Mouse (Mus musculus): Measurements from ENCODE around the gene Aoc2.
"Not testable (repeated sequence)": the region's sequence is repeated elsewhere in the genome, so short reads cannot be mapped to it uniquely, and the experiment has no call there.

Gene Aoc2

DNA sequence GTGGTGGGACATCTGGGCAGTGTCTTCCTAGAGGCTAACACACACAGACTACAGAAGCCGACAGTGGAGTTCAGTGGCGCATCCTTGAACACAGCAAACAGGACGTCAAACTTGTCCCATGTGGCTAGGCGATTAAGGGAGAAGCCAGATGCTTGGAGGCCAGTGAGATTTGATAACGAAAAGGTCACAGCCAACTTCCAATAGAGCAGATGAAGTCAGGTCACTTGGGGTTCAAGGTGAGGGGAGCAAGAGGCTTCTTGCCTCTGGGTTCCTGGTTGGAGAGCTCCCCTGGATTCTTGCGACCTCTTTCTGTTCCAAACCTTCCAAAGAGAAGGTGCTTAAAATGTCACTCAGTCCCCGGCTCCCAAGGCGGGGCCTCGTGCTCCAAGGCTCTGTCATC, 34.9 kb downstream of the Aoc2 start:
- POLR2A ChIA-PET, result interaction anchor here in 2 of 4 experiments (0.6 to 1.6 kb wide), 4 partner anchors 21 to 290 kb away, joined by 3 to 6 read pairs (median 4); partner anchors contain the start of genes Naglu (in 1 of the 2) and Rpl27 (in 1 of the 2)
- CTCF ChIA-PET, result interaction anchor here in 1 of 4 experiments (0.6 to 1.4 kb wide), 2 partner anchors 13 to 25 kb away, joined by 3 read pairs; no protein-coding TSS in a partner anchor

DNA sequence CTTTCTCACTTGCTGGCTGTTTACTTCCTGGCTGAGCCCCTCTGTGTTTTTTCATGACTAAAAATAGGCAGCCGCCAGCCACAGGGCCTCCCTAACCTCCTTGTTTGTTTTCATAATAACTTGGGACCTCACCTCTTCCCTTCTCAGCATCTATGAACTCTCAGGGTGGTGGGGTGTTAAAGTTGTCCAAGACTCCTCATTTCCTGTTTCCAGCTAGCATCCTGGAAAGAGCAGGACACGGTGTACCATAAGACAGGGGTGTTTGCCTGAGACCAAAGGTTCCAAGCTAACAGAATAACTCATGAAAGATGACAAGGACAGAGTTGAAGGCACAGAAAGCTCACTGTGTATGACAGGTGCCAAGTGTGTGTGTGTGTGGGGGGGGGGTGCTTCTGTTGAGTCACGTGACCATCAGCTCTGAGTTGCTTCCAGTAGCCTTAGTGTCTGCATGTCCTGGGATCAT, 35.8 kb downstream of the Aoc2 start:
- ChIA-PET POLR2A (interaction anchor here in 1 of 4 experiments (1.6 kb wide), 1 partner anchor 81 kb away, joined by 6 read pairs; the partner anchor contains the start of gene Rpl27), CTCF (no interaction called here)

DNA sequence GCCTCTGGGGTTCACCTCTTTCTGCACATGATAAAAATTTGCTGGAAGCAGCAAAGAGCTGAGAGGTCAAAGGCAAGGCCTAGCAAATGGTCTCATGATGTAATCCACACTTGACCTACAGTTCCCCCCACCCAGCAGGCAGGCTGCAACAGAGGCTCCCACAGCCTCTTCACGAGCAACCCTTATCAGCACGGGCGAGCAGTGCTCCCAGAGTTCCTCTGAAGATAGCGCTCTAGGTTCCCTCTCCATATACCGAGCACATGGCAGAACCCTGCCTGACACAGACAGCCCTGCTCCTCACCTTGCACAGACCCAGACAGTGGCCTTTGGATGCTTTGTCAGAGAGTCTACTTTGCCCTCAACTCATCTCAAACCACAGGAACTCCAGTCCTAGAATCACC, 39.7 kb downstream of the Aoc2 start:
- ChIA-PET CTCF (no interaction called here), POLR2A (interaction anchor here in 1 of 4 experiments (0.6 kb wide), 1 partner anchor 175 kb away, joined by 6 read pairs; no protein-coding TSS in a partner anchor)

DNA sequence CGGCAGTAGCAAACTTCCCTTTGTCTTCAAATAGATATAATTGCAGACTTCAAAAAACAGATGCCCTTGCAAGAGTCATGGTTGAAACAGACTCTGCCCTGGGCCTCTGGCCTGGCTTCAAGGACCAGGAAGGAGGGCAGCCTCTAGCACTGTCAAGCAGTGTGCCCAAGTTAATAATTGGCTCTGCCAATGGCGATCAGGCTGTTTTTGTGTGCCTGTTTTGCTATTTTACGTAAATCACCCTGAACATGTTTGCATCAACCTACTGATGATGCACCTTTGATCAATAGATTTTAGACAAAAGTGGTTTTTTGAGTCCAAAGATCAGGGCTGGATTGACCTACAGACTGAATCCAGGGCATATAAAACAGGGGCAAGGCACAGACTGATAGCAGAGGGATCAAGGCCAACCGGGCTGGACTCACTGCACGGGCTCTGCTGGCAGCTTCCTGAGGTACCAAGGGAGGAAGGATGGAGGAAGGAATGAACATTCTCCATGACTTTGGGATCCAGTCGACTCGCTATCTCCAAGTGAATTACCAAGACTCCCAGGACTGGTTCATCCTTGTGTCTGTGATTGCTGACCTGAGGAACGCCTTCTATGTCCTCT, 42.6 kb downstream of the Aoc2 start, which contains the start of gene G6pc:
Gene G6pc (plus strand): TSS at position 236 of the 610 bp plus-strand sequence.
- ChIA-PET POLR2A (no interaction called here), CTCF (interaction anchor here in 1 of 4 experiments (0.5 kb wide), 1 partner anchor 18 kb away, joined by 3 read pairs; no protein-coding TSS in a partner anchor)

DNA sequence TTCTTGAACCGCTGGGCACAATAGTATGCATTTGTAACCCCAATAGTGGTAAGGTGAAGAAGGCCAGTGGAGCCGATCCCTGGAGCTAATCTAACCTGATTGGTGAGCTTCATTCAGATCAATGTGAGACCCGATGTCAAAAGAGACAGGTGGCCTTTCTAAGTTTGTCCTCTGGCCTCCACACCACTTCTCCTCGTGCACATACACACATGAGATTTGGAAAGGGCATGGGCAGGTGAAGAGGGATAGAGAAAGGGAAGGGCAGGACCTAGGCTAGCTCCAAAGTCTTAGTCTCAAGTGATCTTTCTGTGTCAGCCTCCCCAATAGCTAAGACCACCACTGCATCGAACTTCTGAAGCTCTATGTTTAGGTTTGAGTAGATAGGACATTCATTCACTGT, 45.3 kb downstream of the Aoc2 start:
- POLR2A ChIA-PET, result interaction anchor here in 1 of 4 experiments (0.8 kb wide), 1 partner anchor 10 kb away, joined by 4 read pairs; no protein-coding TSS in a partner anchor
- CTCF ChIA-PET, result interaction anchor here in 2 of 4 experiments (1.0 to 1.9 kb wide), 3 partner anchors 23 to 1072 kb away, joined by 3 to 5 read pairs (median 3); no protein-coding TSS in a partner anchor

DNA sequence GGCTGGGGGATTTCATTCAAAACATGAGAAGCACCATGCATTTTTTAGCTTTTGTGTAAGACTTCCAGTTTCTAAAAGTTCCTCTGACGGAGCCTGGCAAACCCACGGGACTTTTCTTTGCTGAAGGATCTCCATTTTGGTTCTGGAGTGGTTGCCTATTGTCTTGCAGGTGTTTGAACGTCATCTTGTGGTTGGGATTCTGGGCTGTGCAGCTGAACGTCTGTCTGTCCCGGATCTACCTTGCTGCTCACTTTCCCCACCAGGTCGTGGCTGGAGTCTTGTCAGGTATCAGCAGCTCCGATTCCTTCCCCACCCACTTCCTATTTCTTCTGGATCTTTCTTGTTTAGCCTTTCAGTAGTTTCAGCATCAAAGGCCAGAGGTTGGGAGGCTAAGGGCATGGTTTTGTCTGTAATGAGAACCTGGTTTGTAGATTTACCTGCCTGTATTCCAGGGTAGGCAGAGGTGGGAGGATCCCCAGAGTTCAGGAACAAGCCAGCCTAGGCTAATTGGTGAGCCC, 49.6 kb downstream of the Aoc2 start:
- ChIA-PET CTCF (interaction anchor here in 3 of 4 experiments (0.7 to 2.2 kb wide), 4 partner anchors 21 to 660 kb away, joined by 3 to 7 read pairs (median 3); no protein-coding TSS in a partner anchor), POLR2A (interaction anchor here in 2 of 4 experiments (0.6 to 2.1 kb wide), 5 partner anchors 12 to 68 kb away, joined by 3 to 7 read pairs (median 4); partner anchors contain the start of gene Rpl27 (in 2 of the 2))

DNA sequence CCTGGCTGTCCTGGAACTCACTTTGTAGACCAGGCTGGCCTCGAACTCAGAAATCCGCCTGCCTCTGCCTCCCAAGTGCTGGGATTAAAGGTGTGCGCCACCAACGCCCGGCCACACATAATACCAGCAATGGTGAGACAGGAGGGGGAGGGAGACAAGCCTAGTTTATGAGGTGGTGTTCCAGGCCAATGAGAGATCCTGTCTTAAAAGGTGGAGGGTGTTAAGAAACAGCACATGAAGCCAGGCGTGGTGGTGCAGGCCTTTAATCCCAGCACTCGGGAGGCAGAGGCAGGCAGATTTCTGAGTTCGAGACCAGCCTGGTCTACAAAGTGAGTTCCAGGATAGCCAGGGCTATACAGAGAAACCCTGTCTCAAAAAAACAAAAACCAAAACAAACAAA, 53.3 kb downstream of the Aoc2 start:
- CTCF ChIA-PET, result interaction anchor here in 1 of 4 experiments (0.6 kb wide), 1 partner anchor 198 kb away, joined by 5 read pairs; no protein-coding TSS in a partner anchor
- POLR2A ChIA-PET, result not testable (repeated sequence)

DNA sequence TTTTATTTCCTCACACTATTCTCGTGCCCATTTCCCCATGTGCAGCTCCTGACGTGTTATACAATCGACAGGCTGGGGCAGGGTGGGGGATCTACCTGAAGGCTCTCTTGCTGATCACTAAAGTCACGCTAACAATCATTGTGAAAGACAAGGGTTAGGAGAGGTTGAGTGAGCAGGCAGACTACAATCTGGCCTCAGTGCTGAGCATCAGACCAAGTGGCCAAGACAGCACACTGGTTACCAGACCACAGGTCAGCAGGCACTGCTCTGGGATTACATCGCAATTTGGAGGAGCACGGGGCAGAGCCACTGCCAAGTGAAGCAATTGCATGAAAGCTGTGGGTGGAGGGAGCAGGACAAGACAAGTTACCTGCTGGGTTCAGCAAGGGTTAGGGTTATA, 54.1 kb downstream of the Aoc2 start:
- CTCF ChIA-PET, result interaction anchor here in 1 of 4 experiments (0.7 kb wide), 1 partner anchor 907 kb away, joined by 3 read pairs; no protein-coding TSS in a partner anchor
- POLR2A ChIA-PET, result interaction anchor here in 2 of 4 experiments (0.6 to 1.0 kb wide), 3 partner anchors 32 to 77 kb away, joined by 3 to 5 read pairs (median 4); partner anchors contain the start of gene Aoc2 (in 1 of the 2)
